ENCODE assay signal across 15 mouse cellular contexts in the genomic region with DNA sequence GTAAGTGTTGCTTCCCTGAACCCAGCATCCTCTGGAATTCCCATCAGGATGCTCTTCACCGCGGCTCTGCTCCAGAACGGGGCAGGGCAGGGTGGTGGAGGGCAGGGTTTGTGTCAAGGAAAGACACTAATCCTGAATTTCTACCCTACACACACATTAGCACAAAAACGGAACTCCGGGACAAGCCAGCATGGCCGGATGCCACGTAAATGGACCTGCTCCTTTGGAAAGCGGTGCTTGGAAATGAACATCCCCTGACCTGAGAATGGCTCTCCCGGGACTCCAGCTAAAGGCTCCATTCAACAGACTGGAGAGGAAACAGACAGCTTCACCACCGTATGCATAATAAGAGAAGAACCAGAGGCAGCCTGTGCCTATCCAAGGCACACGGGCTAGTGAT. TPM values are rescaled to one million over a fixed set of nuclear protein-coding genes. Genes with fewer than 3 reads are reported as not detected.
"Had no signal": no experiment of that assay in that cellular context is flagged by ENCODE, and none has a peak within 500 bp of the region (broad histone marks: within the 10 kb centered on the region; RNA-seq: fewer than 3 reads in every experiment).

No protein-coding gene starts in this region.

- DNase-seq: kidney, postnatal 10 days; kidney, postnatal 4 days; liver; liver, embryonic 13.5 days; liver, postnatal 0 days; retina, postnatal 1 day; right cerebral cortex, postnatal 4 days; spleen, adult 18-20 months; thymus, postnatal 36 days had no signal

- H3K27ac ChIP-seq: limb, embryonic 12.5 days; liver, embryonic 13.5 days; lung, embryonic 15.5 days; midbrain, embryonic 13.5 days; stomach, embryonic 15.5 days had no signal

- H3K4me3 ChIP-seq: limb, embryonic 12.5 days; liver, embryonic 13.5 days; lung, embryonic 15.5 days; midbrain, embryonic 13.5 days; myocyte; stomach, embryonic 15.5 days had no signal

RNA-seq across cellular contexts. Expression of a gene that starts 3.9 kb away (rescaled TPM):
- total RNA-seq: megakaryocyte-erythroid progenitor cell, adult 5-6 weeks had no signal

RNA-seq across cellular contexts. Expression of a gene that starts 33.3 kb away (rescaled TPM):
- total RNA-seq: megakaryocyte-erythroid progenitor cell, adult 5-6 weeks had no signal
